Mouse (Mus musculus) kidney, postnatal 0 days (tissue): ENCODE results near the gene Gsn. TPM values are rescaled to one million over a fixed set of nuclear protein-coding genes. Genes with fewer than 3 reads are reported as not detected.

Source experiments
- ATAC-seq: fragments of 200-750 bp; cut with Nextera tagmentation; replicated peaks from 2 replicates; pipeline ENCODE4 v1.8.0; 2017; ENCODE audit warnings: low read depth, moderate number of reproducible peaks, moderate TSS enrichment, moderate library complexity; ENCODE audit not compliant: low FRiP score
- DNase-seq: peaks from one replicate; pipeline ENCODE4 v3.0.0-alpha.2; 2016; ENCODE audit warnings: low spot score
- H3K27ac ChIP-seq: fragments of 300-500 bp; sonication (generic); 2 replicates; pipeline ENCODE4 v1.5.1; 2014; ENCODE audit warnings: mild to moderate bottlenecking
- H3K27me3 ChIP-seq: fragments of 300-500 bp; sonication (generic); 2 replicates; pipeline ENCODE4 v1.6.1; 2014; ENCODE audit warnings: low read length, mixed read lengths; ENCODE audit not compliant: insufficient read depth
- H3K36me3 ChIP-seq: fragments of 300-500 bp; sonication (generic); 2 replicates; pipeline ENCODE4 v1.6.1; 2014; ENCODE audit warnings: low read length, mixed read lengths; ENCODE audit not compliant: insufficient read depth
- H3K4me1 ChIP-seq: fragments of 300-500 bp; sonication (generic); replicated peaks from 2 replicates; pipeline ENCODE4 v1.6.1; 2014; ENCODE audit warnings: antibody characterized with exemption, low read length, mixed read lengths; ENCODE audit not compliant: insufficient read depth
- H3K4me2 ChIP-seq: fragments of 300-500 bp; sonication (generic); 2 replicates; pipeline ENCODE4 v1.6.1; 2014; ENCODE audit warnings: mild to moderate bottlenecking, low read length, moderate library complexity, mixed read lengths
- H3K4me3 ChIP-seq: fragments of 300-500 bp; sonication (generic); replicated peaks from 2 replicates; pipeline ENCODE4 v1.5.1; 2014; ENCODE audit warnings: low read depth, low read length
- H3K9ac ChIP-seq: fragments of 300-500 bp; sonication (generic); 2 replicates; pipeline ENCODE4 v1.6.1; 2014; ENCODE audit warnings: low read depth, low read length
- H3K9me3 ChIP-seq: fragments of 300-500 bp; sonication (generic); replicated peaks from 2 replicates; pipeline ENCODE4 v1.6.1; 2016; ENCODE audit warnings: low read length, inconsistent platforms, mixed read lengths
- CTCF ChIP-seq: IDR thresholded peaks from 2 replicates; pipeline ENCODE4 v1.5.1; 2016; ENCODE audit warnings: antibody characterized with exemption, low read depth, mild to moderate bottlenecking, moderate library complexity
- WGBS: fragments of 180-500 bp; shearing (Covaris S2); extraction: QIAGEN DNeasy Blood & Tissue Kit; methylation state at CpG from one replicate; pipeline ENCODE4 v1.1.7; 2014; 5-methylcytosine and 5-hydroxymethylcytosine counted together
- polyA plus RNA-seq: library from polyadenylated mRNA; unstranded; fragments of >200 nt; fragmentation: Nextera tagmentation; extraction: Ambion mirVana; gene quantifications from 2 replicates; pipeline ENCODE4 v1.2.1, GENCODE M21; 2015

The Gsn gene
- polyA plus RNA-seq, 1 experiment from 2014 or later, result 159 TPM

DNA sequence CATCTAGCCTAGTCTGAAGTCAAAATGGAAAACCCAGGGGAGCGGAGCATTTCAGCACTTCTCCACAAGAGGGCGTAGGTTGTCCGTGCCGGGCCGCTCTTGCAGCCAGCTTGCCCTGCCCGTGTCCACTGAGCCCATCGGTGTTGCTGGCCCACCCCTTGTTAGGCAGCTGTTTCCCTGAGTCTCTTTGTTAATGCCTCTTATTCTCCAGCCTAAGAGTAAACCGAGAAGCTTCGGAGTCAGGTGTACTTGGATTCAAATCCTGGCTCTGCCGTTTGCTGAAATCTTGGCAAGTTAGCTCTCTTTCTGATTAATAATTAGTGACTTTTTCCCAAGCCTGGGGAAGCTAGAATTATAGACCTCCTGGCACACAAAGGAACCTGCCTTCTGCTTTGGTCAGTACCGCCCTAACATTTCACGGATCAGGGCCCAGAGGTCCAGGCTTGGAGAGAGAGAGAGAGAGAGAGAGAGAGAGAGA, 41.3 kb upstream of the Gsn start:
- ATAC-seq (peak; percentile 84), DNase-seq (peak; percentile 93)
- WGBS, result 4% methylated on average over 12 of the region's 12 CpGs
- peak; percentile 98 for TF ChIP-seq CTCF
- H3K4me1 ChIP-seq, result no peaks in the 10 kb centered on the region
- H3K27ac ChIP-seq, result peak overlapping the region; percentile 19
- no peaks in the 10 kb centered on the region for H3K36me3 ChIP-seq
- H3K4me2 ChIP-seq, result peak overlapping the region; percentile 13; the same call in 1 of the 2 replicates
- no peak overlapping the region for H3K4me3 ChIP-seq
- no peaks in the 10 kb centered on the region for H3K9me3 ChIP-seq
- H3K27me3 ChIP-seq, result no peaks in the 10 kb centered on the region
- 0 out of 2 replicates have a peak overlapping the region, but pooled peaks have one; percentile 10 for H3K9ac ChIP-seq

DNA sequence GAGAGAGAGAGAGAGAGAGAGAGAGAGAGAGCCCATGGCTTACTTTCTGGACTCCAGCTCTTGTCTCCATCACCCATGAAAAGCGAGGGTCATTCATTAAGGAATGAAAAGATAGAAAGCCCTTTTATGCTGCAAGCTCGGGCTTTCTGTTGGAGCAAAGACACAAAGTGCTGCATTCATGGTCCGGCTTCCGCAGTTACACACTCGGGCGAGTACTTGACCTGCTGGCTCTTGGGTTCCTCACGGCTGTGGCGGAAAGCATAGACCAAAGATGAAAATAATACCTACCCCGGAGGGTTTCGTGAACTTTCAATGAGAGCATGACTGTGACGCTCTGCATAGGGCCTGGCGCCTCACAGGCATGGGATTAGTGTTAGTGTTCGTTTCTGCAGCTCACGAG, 40.8 kb upstream of the Gsn start:
- Histone ChIP-seq H3K4me3 (no peak overlapping the region), H3K36me3 (no peaks in the 10 kb centered on the region), H3K27ac (peak overlapping the region; percentile 19; the same call in 1 of the 2 replicates), H3K4me1 (no peaks in the 10 kb centered on the region), H3K9me3 (no peaks in the 10 kb centered on the region), H3K4me2 (no peak overlapping the region), H3K9ac (no peak overlapping the region), H3K27me3 (no peaks in the 10 kb centered on the region)
- ATAC-seq (no peak), DNase-seq (no peak)
- no peak for TF ChIP-seq CTCF
- 49% methylated on average over 14 of the region's 14 CpGs for WGBS

DNA sequence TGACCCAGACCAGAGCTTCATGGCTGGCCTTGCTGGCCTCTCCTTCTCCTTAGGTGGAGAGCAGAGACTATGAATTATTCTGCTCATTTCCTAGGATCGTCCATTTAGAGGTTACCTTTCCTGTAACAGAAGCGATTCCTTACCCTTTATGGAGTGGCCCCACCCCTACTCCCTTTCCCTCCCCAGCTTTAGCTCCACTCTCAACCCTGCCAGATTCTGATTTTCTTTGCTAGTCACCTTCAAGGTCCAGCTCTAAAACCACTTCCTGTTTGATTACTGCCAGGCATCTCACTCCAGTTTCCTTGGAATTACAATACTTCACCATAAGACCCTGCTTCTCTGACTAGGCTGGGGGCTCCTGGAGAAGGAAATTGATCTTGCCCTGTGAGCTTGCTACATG, 39.5 kb upstream of the Gsn start:
- H3K4me1 ChIP-seq, result no peaks in the 10 kb centered on the region
- H3K4me2 ChIP-seq, result no peak overlapping the region
- no peaks in the 10 kb centered on the region for H3K36me3 ChIP-seq
- DNase-seq (no peak), ATAC-seq (no peak)
- H3K9me3 ChIP-seq, result no peaks in the 10 kb centered on the region
- no peak overlapping the region for H3K9ac ChIP-seq
- H3K27ac ChIP-seq, result no peak overlapping the region
- TF ChIP-seq CTCF, result no peak
- 59% methylated on average over 2 of the region's 2 CpGs for WGBS
- H3K27me3 ChIP-seq, result no peaks in the 10 kb centered on the region
- H3K4me3 ChIP-seq, result no peak overlapping the region

DNA sequence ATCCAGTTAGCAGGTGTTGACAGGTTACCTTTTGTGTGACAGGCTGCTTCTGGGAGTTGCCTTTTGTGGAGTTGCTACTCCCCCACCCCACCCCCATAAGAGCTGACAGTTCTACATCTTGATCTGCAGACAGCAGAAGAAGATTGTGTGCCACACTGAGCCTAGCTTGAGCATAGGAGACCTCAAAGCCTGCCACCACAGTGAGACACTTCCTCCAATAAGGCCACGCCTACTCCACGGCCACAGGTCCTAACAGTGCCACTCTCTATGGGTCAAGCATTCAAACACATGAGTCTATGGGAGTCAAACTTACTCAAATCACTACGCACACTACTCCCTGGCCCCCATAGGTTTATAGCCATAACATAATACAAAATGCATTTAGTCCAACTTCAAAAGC, 37.4 kb upstream of the Gsn start:
- DNase-seq (no peak), ATAC-seq (no peak)
- Histone ChIP-seq H3K27me3 (no peaks in the 10 kb centered on the region), H3K27ac (no peak overlapping the region), H3K9ac (no peak overlapping the region), H3K36me3 (no peaks in the 10 kb centered on the region), H3K9me3 (no peaks in the 10 kb centered on the region), H3K4me3 (no peak overlapping the region), H3K4me2 (no peak overlapping the region), H3K4me1 (no peaks in the 10 kb centered on the region)
- TF ChIP-seq CTCF, result no peak
- WGBS, result 88% methylated on average over 3 of the region's 3 CpGs

DNA sequence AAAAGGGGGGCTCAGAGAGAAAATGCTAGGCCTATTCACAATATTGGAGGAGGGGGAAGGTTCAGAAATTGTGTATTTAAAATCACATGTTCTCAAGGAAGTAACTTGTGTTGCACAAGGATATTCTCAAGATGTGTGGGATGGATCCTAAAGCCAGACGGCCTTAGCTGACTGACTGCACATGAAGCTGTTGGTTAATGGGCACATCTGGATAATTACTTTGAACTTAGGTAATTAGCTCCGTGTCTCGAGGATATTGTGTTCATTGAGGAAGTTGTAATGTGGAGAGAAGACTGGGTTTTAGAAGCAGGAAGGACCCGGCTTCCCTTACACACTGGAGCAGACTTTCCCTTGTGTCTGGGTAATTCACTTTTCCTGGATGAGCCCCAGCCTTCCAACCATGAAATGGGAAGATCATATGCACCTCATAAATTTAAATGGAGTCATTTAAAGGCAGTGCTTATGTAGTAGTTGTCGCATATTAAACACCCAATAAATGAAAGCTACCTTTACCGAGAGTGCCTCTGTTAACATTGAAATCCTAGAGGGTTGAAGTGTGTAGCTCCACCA, 33.3 kb upstream of the Gsn start:
- ATAC-seq (no peak), DNase-seq (peak; percentile 40)
- Histone ChIP-seq H3K27me3 (no peaks in the 10 kb centered on the region), H3K9ac (no peak overlapping the region), H3K27ac (no peak overlapping the region), H3K9me3 (no peaks in the 10 kb centered on the region), H3K4me1 (no peaks in the 10 kb centered on the region), H3K4me2 (no peak overlapping the region), H3K36me3 (no peaks in the 10 kb centered on the region), H3K4me3 (no peak overlapping the region)
- WGBS, result 27% methylated on average over 6 of the region's 6 CpGs
- no peak for TF ChIP-seq CTCF

DNA sequence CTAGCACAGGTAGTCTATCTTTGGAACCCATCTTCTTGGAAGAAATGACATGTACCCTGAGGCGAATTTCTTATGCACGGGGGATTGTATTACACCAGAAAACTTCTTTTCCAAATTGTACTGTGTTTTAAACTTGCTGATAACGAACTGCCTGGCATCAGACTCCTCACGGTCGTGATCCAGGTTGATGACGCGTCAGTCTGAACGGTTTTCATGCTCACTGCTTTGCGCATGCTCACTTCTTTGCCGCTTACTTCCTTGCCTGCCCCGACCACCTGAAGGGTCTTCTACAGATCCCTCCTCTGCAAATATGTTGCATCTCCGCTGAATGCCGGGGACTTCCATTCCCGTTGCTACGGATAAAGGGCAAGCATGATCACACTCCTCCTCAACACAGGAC, 31.9 kb upstream of the Gsn start:
- no peak for TF ChIP-seq CTCF
- ATAC-seq (no peak), DNase-seq (no peak)
- H3K36me3 ChIP-seq, result no peaks in the 10 kb centered on the region
- H3K27me3 ChIP-seq, result no peaks in the 10 kb centered on the region
- H3K9me3 ChIP-seq, result no peaks in the 10 kb centered on the region
- H3K27ac ChIP-seq, result no peak overlapping the region
- H3K9ac ChIP-seq, result no peak overlapping the region
- no peak overlapping the region for H3K4me2 ChIP-seq
- 85% methylated on average over 15 of the region's 15 CpGs for WGBS
- no peak overlapping the region for H3K4me3 ChIP-seq
- H3K4me1 ChIP-seq, result no peaks in the 10 kb centered on the region

DNA sequence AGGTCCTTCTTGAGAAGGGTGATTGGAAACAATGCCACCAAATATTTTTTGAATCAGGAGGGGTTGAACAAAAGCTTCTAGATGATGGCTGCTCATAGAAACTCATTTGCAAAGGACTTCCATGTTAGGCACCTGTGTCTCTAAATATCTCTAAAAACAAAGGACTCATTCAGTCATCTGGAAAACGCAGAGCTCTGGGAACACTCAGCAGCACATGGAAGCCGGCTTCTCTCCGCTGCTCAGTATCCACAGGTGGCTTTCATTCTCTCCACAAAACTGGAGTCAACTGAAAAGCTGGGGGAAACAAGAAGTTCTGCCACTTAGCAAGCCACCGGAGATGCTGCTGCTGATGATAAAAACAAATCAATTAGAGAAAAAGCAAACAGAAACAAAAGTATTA, 28.0 kb upstream of the Gsn start:
- ATAC-seq, result no peak
- DNase-seq, result no peak
- Histone ChIP-seq H3K4me1 (peaks cover 6% of the 10 kb centered on the region; the same call in 1 of the 2 replicates), H3K27me3 (no peaks in the 10 kb centered on the region), H3K9me3 (no peaks in the 10 kb centered on the region), H3K9ac (no peak overlapping the region), H3K36me3 (no peaks in the 10 kb centered on the region), H3K4me3 (no peak overlapping the region), H3K4me2 (no peak overlapping the region), H3K27ac (no peak overlapping the region)
- no peak for TF ChIP-seq CTCF
- WGBS, result 71% methylated on average over 4 of the region's 4 CpGs
